Mouse (Mus musculus): ENCODE measurements around the gene Fyttd1. TPM values are rescaled to one million over a fixed set of nuclear protein-coding genes. Genes with fewer than 3 reads are reported as not detected.

The Fyttd1 gene
- 1 to 10 TPM in 1 of 2 experiments, under 1 TPM in 1; 0.87 to 8.0 TPM for polyA plus RNA-seq (2012; fragmentation: generic; extraction: Trizol)

GRCm38 (mm10) chr16:32877343-32878156 is at the start of gene Fyttd1, which contains the start of gene Rubcn:
TSS of gene Fyttd1 (plus strand) at chr16:32877500.
TSS of gene Rubcn (minus strand) at chr16:32877766.

GRCm38 (mm10) chr16:32913937-32914881 is 36.9 kb downstream of the Fyttd1 start, which contains the start of gene Lrch3:
TSS of gene Lrch3 (plus strand) at chr16:32914100.

Other genes with a start within 250 kb of the Fyttd1 start
- gene Tnk2, start 233.6 kb upstream of the Fyttd1 start, polyA plus RNA-seq (2012; fragmentation: generic; extraction: Trizol): 10 to 100 TPM; 31.4 to 40.3 TPM
- gene Muc4, start 141.6 kb upstream of the Fyttd1 start, polyA plus RNA-seq (2012; fragmentation: generic; extraction: Trizol): not detected
- not detected for gene Muc20, start 80.1 kb upstream of the Fyttd1 start, polyA plus RNA-seq (2012; fragmentation: generic; extraction: Trizol)
- gene Smbd1, start 67.0 kb upstream of the Fyttd1 start, polyA plus RNA-seq (2012; fragmentation: generic; extraction: Trizol): not detected
- 10 to 100 TPM in 1 of 2 experiments, 1 to 10 TPM in 1; 9.9 to 26.5 TPM for gene Rubcn, start 266 bp downstream of the Fyttd1 start, polyA plus RNA-seq (2012; fragmentation: generic; extraction: Trizol)
- 1 to 10 TPM in 1 of 2 experiments, under 1 TPM in 1; 0.16 to 6.6 TPM for gene Lrch3, start 36.6 kb downstream of the Fyttd1 start, polyA plus RNA-seq (2012; fragmentation: generic; extraction: Trizol)
- gene Iqcg, start 178.7 kb downstream of the Fyttd1 start, polyA plus RNA-seq (2012; fragmentation: generic; extraction: Trizol): 1 to 10 TPM in 1 of 2 experiments, under 1 TPM in 1; 0.21 to 1.5 TPM
- 1,000 to 10,000 TPM; 2,260 to 3,143 TPM for gene Rpl35a, start 179.0 kb downstream of the Fyttd1 start, polyA plus RNA-seq (2012; fragmentation: generic; extraction: Trizol)
- under 1 TPM; 0.07 to 0.59 TPM for gene Lmln, start 185.0 kb downstream of the Fyttd1 start, polyA plus RNA-seq (2012; fragmentation: generic; extraction: Trizol)

All from C3H10T1/2 (cell line).